Mouse (Mus musculus): ENCODE measurements around the gene Glis1. TPM values are rescaled to one million over a fixed set of nuclear protein-coding genes. Genes with fewer than 3 reads are reported as not detected.

Glis1 gene
- polyA plus RNA-seq, 1 experiment from 2014 or later: 5.6 TPM

GRCm38 (mm10) chr4:107636099-107636498, 201.7 kb downstream of the Glis1 start:
- H3K4me3 ChIP-seq (replicated peaks; ENCODE audit: low read length): no peak overlapping the region
- ATAC-seq (ENCODE audit: low FRiP score): no peak

GRCm38 (mm10) chr4:107637670-107638069, 203.3 kb downstream of the Glis1 start:
- H3K27me3 ChIP-seq (ENCODE audit: control insufficient read depth, insufficient read depth, low read length): no peaks in the 10 kb centered on the region
- DNase-seq (ENCODE audit: low spot score): no peak
- H3K27ac ChIP-seq: no peak overlapping the region
- H3K4me1 ChIP-seq (replicated peaks; ENCODE audit: control insufficient read depth, insufficient read depth, low read length): 0 out of 2 replicates have a peak, but pooled peaks cover 5% of the 10 kb centered on the region
- no peaks in the 10 kb centered on the region for H3K9me3 ChIP-seq (ENCODE audit: control insufficient read depth, low read length)
- H3K36me3 ChIP-seq (replicated peaks; ENCODE audit: control insufficient read depth, insufficient read depth): no peaks in the 10 kb centered on the region
- H3K9ac ChIP-seq: no peak overlapping the region
- 62% methylated on average over 3 of the region's 3 CpGs for WGBS
- no peak for ATAC-seq (ENCODE audit: low FRiP score)
- no peak overlapping the region for H3K4me2 ChIP-seq (replicated peaks)
- H3K4me3 ChIP-seq (replicated peaks; ENCODE audit: low read length): no peak overlapping the region

More at GRCm38 (mm10) chr4:107636099-107636498, 201.7 kb downstream of the Glis1 start:
- Histone ChIP-seq H3K9me3 (ENCODE audit: control insufficient read depth, low read length) (no peaks in the 10 kb centered on the region), H3K36me3 (replicated peaks; ENCODE audit: control insufficient read depth, insufficient read depth) (no peaks in the 10 kb centered on the region), H3K27me3 (ENCODE audit: control insufficient read depth, insufficient read depth, low read length) (no peaks in the 10 kb centered on the region), H3K27ac (no peak overlapping the region), H3K9ac (no peak overlapping the region), H3K4me1 (replicated peaks; ENCODE audit: control insufficient read depth, insufficient read depth, low read length) (0 out of 2 replicates have a peak, but pooled peaks cover 5% of the 10 kb centered on the region), H3K4me2 (replicated peaks) (no peak overlapping the region)
- DNase-seq (ENCODE audit: low spot score): no peak
- WGBS: 77% methylated on average over 6 of the region's 6 CpGs

GRCm38 (mm10) chr4:107638303-107638702, 203.9 kb downstream of the Glis1 start:
- H3K4me3 ChIP-seq (replicated peaks; ENCODE audit: low read length): no peak overlapping the region
- H3K27me3 ChIP-seq (ENCODE audit: control insufficient read depth, insufficient read depth, low read length): no peaks in the 10 kb centered on the region
- no peak overlapping the region for H3K9ac ChIP-seq
- no peak for DNase-seq (ENCODE audit: low spot score)
- no peaks in the 10 kb centered on the region for H3K9me3 ChIP-seq (ENCODE audit: control insufficient read depth, low read length)
- WGBS: 63% methylated on average over 10 of the region's 10 CpGs
- H3K4me2 ChIP-seq (replicated peaks): no peak overlapping the region
- H3K4me1 ChIP-seq (replicated peaks; ENCODE audit: control insufficient read depth, insufficient read depth, low read length): 0 out of 2 replicates have a peak, but pooled peaks cover 5% of the 10 kb centered on the region
- no peak overlapping the region for H3K27ac ChIP-seq
- no peaks in the 10 kb centered on the region for H3K36me3 ChIP-seq (replicated peaks; ENCODE audit: control insufficient read depth, insufficient read depth)
- peak; percentile 42; the same call in 1 of the 2 replicates for ATAC-seq (ENCODE audit: low FRiP score)

- Histone ChIP-seq H3K9me3 (ENCODE audit: control insufficient read depth, low read length) (no peaks in the 10 kb centered on the region), H3K27ac (no peak overlapping the region), H3K4me3 (replicated peaks; ENCODE audit: low read length) (no peak overlapping the region), H3K4me2 (replicated peaks) (no peak overlapping the region), H3K4me1 (replicated peaks; ENCODE audit: control insufficient read depth, insufficient read depth, low read length) (0 out of 2 replicates have a peak, but pooled peaks cover 5% of the 10 kb centered on the region), H3K27me3 (ENCODE audit: control insufficient read depth, insufficient read depth, low read length) (no peaks in the 10 kb centered on the region), H3K9ac (no peak overlapping the region), H3K36me3 (replicated peaks; ENCODE audit: control insufficient read depth, insufficient read depth) (no peaks in the 10 kb centered on the region)
- WGBS: 70% methylated on average over 4 of the region's 4 CpGs
- DNase-seq (ENCODE audit: low spot score): no peak
- no peak for ATAC-seq (ENCODE audit: low FRiP score)
Observed at GRCm38 (mm10) chr4:107641624-107642023, 207.2 kb downstream of the Glis1 start.

GRCm38 (mm10) chr4:107648959-107649485, 214.6 kb downstream of the Glis1 start:
- no peak overlapping the region for H3K4me3 ChIP-seq (replicated peaks; ENCODE audit: low read length)
- DNase-seq (ENCODE audit: low spot score) (no peak), ATAC-seq (ENCODE audit: low FRiP score) (no peak)
- H3K4me1 ChIP-seq (replicated peaks; ENCODE audit: control insufficient read depth, insufficient read depth, low read length): 0 out of 2 replicates have a peak, but pooled peaks cover 6% of the 10 kb centered on the region
- H3K9me3 ChIP-seq (ENCODE audit: control insufficient read depth, low read length): no peaks in the 10 kb centered on the region
- no peaks in the 10 kb centered on the region for H3K36me3 ChIP-seq (replicated peaks; ENCODE audit: control insufficient read depth, insufficient read depth)
- H3K9ac ChIP-seq: no peak overlapping the region
- H3K27ac ChIP-seq: no peak overlapping the region
- 74% methylated on average over 5 of the region's 5 CpGs for WGBS
- no peaks in the 10 kb centered on the region for H3K27me3 ChIP-seq (ENCODE audit: control insufficient read depth, insufficient read depth, low read length)
- no peak overlapping the region for H3K4me2 ChIP-seq (replicated peaks)

GRCm38 (mm10) chr4:107651021-107651496, 216.7 kb downstream of the Glis1 start:
- Histone ChIP-seq H3K27ac (no peak overlapping the region), H3K27me3 (ENCODE audit: control insufficient read depth, insufficient read depth, low read length) (no peaks in the 10 kb centered on the region), H3K9ac (no peak overlapping the region), H3K36me3 (replicated peaks; ENCODE audit: control insufficient read depth, insufficient read depth) (no peaks in the 10 kb centered on the region), H3K9me3 (ENCODE audit: control insufficient read depth, low read length) (no peaks in the 10 kb centered on the region), H3K4me3 (replicated peaks; ENCODE audit: low read length) (no peak overlapping the region), H3K4me1 (replicated peaks; ENCODE audit: control insufficient read depth, insufficient read depth, low read length) (0 out of 2 replicates have a peak, but pooled peaks cover 6% of the 10 kb centered on the region), H3K4me2 (replicated peaks) (0 out of 2 replicates have a peak overlapping the region, but pooled peaks have one; percentile 3)
- 10% methylated on average over 12 of the region's 12 CpGs for WGBS
- 0 out of 2 replicates have a peak, but pooled peaks have one; percentile 32 for ATAC-seq (ENCODE audit: low FRiP score)
- peak; percentile 44 for DNase-seq (ENCODE audit: low spot score)

GRCm38 (mm10) chr4:107652598-107653279, 218.3 kb downstream of the Glis1 start:
- H3K36me3 ChIP-seq (replicated peaks; ENCODE audit: control insufficient read depth, insufficient read depth): no peaks in the 10 kb centered on the region
- H3K27me3 ChIP-seq (ENCODE audit: control insufficient read depth, insufficient read depth, low read length): no peaks in the 10 kb centered on the region
- 0 out of 2 replicates have a peak, but pooled peaks cover 6% of the 10 kb centered on the region for H3K4me1 ChIP-seq (replicated peaks; ENCODE audit: control insufficient read depth, insufficient read depth, low read length)
- H3K9me3 ChIP-seq (ENCODE audit: control insufficient read depth, low read length): no peaks in the 10 kb centered on the region
- no peak overlapping the region for H3K4me3 ChIP-seq (replicated peaks; ENCODE audit: low read length)
- no peak overlapping the region for H3K27ac ChIP-seq
- no peak overlapping the region for H3K4me2 ChIP-seq (replicated peaks)
- 17% methylated on average over 7 of the region's 7 CpGs for WGBS
- DNase-seq (ENCODE audit: low spot score) (peak; percentile 90), ATAC-seq (ENCODE audit: low FRiP score) (peak; percentile 83)
- H3K9ac ChIP-seq: no peak overlapping the region

GRCm38 (mm10) chr4:107653280-107653643, 218.9 kb downstream of the Glis1 start:
- H3K27me3 ChIP-seq (ENCODE audit: control insufficient read depth, insufficient read depth, low read length): no peaks in the 10 kb centered on the region
- no peak overlapping the region for H3K4me3 ChIP-seq (replicated peaks; ENCODE audit: low read length)
- H3K4me2 ChIP-seq (replicated peaks): no peak overlapping the region
- no peaks in the 10 kb centered on the region for H3K36me3 ChIP-seq (replicated peaks; ENCODE audit: control insufficient read depth, insufficient read depth)
- no peak overlapping the region for H3K27ac ChIP-seq
- 0 out of 2 replicates have a peak, but pooled peaks have one; percentile 29 for ATAC-seq (ENCODE audit: low FRiP score)
- H3K9ac ChIP-seq: no peak overlapping the region
- WGBS: 73% methylated on average over 5 of the region's 5 CpGs
- H3K4me1 ChIP-seq (replicated peaks; ENCODE audit: control insufficient read depth, insufficient read depth, low read length): 0 out of 2 replicates have a peak, but pooled peaks cover 6% of the 10 kb centered on the region
- DNase-seq (ENCODE audit: low spot score): no peak
- H3K9me3 ChIP-seq (ENCODE audit: control insufficient read depth, low read length): no peaks in the 10 kb centered on the region

- no peak for ATAC-seq (ENCODE audit: low FRiP score)
- 75% methylated on average over 11 of the region's 11 CpGs for WGBS
- Histone ChIP-seq H3K4me2 (replicated peaks) (no peak overlapping the region), H3K36me3 (replicated peaks; ENCODE audit: control insufficient read depth, insufficient read depth) (no peaks in the 10 kb centered on the region), H3K9me3 (ENCODE audit: control insufficient read depth, low read length) (no peaks in the 10 kb centered on the region), H3K4me3 (replicated peaks; ENCODE audit: low read length) (no peak overlapping the region), H3K27me3 (ENCODE audit: control insufficient read depth, insufficient read depth, low read length) (no peaks in the 10 kb centered on the region), H3K4me1 (replicated peaks; ENCODE audit: control insufficient read depth, insufficient read depth, low read length) (no peaks in the 10 kb centered on the region), H3K27ac (no peak overlapping the region), H3K9ac (no peak overlapping the region)
- peak; percentile 30 for DNase-seq (ENCODE audit: low spot score)
Observed at GRCm38 (mm10) chr4:107660649-107661048, 226.3 kb downstream of the Glis1 start.
